Mouse (Mus musculus) limb, embryonic 13.5 days (tissue): ENCODE results near the gene Odf3l2. TPM values are rescaled to one million over a fixed set of nuclear protein-coding genes. Genes with fewer than 3 reads are reported as not detected.

ENCODE experiments used
- ATAC-seq: fragments of 200-750 bp; cut with Nextera tagmentation; 2 replicates; pipeline ENCODE4 v1.8.0; 2017; ENCODE audit warnings: low read depth, moderate number of reproducible peaks, moderate TSS enrichment; ENCODE audit not compliant: low FRiP score
- H3K27ac ChIP-seq: fragments of 300-500 bp; sonication (generic); 2 replicates; pipeline ENCODE4 v1.5.1; 2015; ENCODE audit warnings: inconsistent platforms, mild to moderate bottlenecking, moderate library complexity
- H3K27me3 ChIP-seq: fragments of 300-500 bp; sonication (generic); 2 replicates; pipeline ENCODE4 v1.6.1; 2015; ENCODE audit warnings: mild to moderate bottlenecking, inconsistent platforms
- H3K36me3 ChIP-seq: fragments of 300-500 bp; sonication (generic); 2 replicates; pipeline ENCODE4 v1.6.1; 2015; ENCODE audit warnings: inconsistent platforms, mild to moderate bottlenecking, moderate library complexity
- H3K4me1 ChIP-seq: fragments of 300-500 bp; sonication (generic); 2 replicates; pipeline ENCODE4 v1.6.1; 2015; ENCODE audit warnings: inconsistent platforms
- H3K4me2 ChIP-seq: fragments of 300-500 bp; sonication (generic); replicated peaks from 2 replicates; pipeline ENCODE4 v1.6.1; 2015; ENCODE audit warnings: inconsistent platforms, mild to moderate bottlenecking, moderate library complexity
- H3K4me3 ChIP-seq: fragments of 300-500 bp; sonication (generic); 2 replicates; pipeline ENCODE4 v1.5.1; 2015; ENCODE audit warnings: moderate library complexity, mild to moderate bottlenecking, inconsistent platforms
- H3K9ac ChIP-seq: fragments of 300-500 bp; sonication (generic); 2 replicates; pipeline ENCODE4 v1.6.1; 2015; ENCODE audit warnings: mild to moderate bottlenecking, inconsistent platforms
- H3K9me3 ChIP-seq: fragments of 300-500 bp; sonication (generic); 2 replicates; pipeline ENCODE4 v1.6.1; 2016; ENCODE audit warnings: inconsistent platforms
- WGBS: fragments of 180-500 bp; shearing (Covaris S2); methylation state at CpG from one replicate; pipeline ENCODE4 v1.1.7; 2015; 5-methylcytosine and 5-hydroxymethylcytosine counted together
- polyA plus RNA-seq: library from polyadenylated mRNA; unstranded; fragments of >200 nt; fragmentation: Nextera tagmentation; extraction: Ambion mirVana; gene quantifications from 2 replicates; pipeline ENCODE4 v1.2.1, GENCODE M21; 2015

Gene Odf3l2
- polyA plus RNA-seq, 1 experiment from 2014 or later, result not detected

DNA sequence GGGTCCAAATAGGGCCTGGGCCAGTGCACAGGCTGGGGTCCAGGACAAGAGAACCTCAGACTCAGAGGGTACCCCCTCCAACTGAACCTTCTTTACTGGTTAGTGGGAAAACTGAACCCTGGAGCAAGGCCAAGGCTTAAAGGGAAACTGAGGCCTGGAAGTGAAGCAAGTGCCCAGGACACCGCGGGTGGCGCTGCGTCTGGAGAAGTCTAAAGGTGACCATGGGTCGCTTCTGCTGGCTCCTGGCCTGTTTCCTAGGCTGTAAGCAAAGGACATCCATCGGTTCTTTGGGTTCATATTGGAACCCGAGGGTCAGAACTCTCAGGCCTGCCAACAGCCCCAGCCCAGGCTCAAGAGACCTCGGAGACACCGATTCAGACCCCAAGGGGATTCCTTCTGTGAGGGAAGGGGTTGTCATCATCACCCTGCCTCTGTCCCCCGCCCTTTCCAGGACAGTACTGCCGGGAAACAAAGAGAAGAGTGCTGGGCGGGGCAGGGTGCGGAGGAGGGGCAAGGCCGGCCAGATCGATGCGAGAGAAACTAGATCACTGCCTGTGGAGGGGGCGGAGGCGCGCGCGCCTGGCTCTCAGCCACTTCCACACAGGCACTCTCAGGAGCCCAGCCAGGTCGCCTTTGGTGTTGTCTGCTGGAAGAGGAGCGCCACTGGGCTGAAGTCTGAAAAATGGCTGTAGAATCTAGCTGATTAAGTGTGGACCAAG lies 6.9 kb downstream of the Odf3l2 start:
- Histone ChIP-seq H3K4me3 (peak overlapping the region; percentile 90), H3K36me3 (no peaks in the 10 kb centered on the region), H3K27ac (no peak overlapping the region), H3K9me3 (no peaks in the 10 kb centered on the region), H3K9ac (peak overlapping the region; percentile 57), H3K4me1 (peaks cover 22% of the 10 kb centered on the region), H3K27me3 (peaks cover 37% of the 10 kb centered on the region), H3K4me2 (peak overlapping the region; percentile 93)
- peak; percentile 57; the same call in 1 of the 2 replicates for ATAC-seq
- WGBS, result 7% methylated on average over 23 of the region's 23 CpGs

DNA sequence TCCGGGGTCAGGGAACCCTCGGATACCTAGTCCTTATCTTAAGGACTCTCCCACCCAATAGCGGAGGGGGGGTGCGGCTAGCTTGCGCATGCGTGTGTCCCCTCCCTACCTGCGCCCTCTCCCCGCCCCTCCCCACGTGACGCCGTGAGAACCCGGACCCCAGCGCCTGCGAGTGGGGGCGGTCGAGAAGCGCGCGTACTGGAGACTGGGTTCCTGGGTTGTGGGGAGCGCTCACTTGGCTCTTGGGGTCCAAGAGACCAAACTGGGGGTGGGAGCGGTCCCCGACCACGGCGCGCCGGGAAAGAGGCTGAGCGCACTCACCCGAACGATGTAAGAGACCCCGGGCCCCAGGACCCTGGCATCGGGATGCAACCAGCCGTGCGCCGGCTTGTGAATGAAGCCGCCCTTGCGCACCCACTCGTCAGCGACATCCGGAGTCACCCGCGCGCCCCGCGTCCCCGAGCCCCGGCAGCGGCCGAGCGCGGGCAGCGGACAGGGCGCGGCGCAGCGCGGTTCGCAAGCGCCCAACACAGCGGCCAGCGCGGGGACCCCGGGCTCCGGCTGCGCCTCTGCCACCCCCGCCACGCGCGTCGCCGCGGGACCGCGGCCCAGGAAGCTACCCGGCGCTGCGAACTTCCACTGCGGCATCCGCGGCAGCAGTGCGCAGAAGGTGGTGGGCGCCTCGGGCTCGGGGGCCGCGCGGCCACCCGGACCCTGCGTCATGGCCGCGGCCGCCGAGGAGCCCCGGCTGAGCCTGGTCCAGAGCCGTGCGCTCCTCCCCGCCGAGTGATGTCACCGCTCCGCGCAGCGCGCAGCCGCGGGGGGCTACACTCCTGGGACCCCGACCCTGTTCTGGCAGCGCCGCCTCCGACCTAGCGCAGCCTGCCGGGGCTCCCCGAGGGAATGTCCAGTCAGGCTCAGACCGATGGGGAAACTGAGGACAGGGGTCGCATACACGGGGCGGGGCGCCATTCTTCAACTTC lies 8.1 kb downstream of the Odf3l2 start, which contains the start of gene Shc2:
Gene Shc2 (minus strand): TSS at position 791 of the 983 bp plus-strand sequence.
- peak within 1 kb of the TSS; percentile 85 for H3K9ac ChIP-seq
- peak; percentile 83 for ATAC-seq
- peak within 1 kb of the TSS; percentile 93 for H3K4me2 ChIP-seq
- H3K9me3 ChIP-seq, result no peaks in the 10 kb centered on the region
- peak within 1 kb of the TSS; percentile 90 for H3K4me3 ChIP-seq
- under 1% methylated on average over 105 of the region's 116 CpGs for WGBS
- peaks cover 37% of the 10 kb centered on the region for H3K27me3 ChIP-seq
- peaks cover 22% of the 10 kb centered on the region for H3K4me1 ChIP-seq
- H3K36me3 ChIP-seq, result no peaks in the 10 kb centered on the region
- peak within 1 kb of the TSS; percentile 58; the same call in 1 of the 2 replicates for H3K27ac ChIP-seq

DNA sequence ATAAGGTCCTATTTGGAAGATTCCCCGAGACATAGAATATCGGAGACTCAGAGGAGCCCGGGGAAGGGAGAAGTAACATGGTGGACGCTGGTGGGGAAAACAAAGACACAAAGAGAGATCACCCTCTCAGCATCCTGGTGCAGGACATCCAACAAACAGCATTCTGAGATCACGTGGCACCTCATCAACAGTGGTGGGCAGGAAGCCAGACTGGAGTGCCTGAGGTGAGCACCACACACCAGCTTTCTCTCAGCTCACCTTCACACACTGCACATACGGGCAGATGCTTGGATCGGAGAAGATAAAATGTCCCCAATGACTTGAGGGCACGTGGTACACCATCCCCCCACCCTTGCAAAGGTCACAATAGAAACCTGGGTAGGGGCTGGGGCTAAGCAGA lies 9.3 kb downstream of the Odf3l2 start:
- H3K27ac ChIP-seq, result no peak overlapping the region
- H3K9ac ChIP-seq, result no peak overlapping the region
- ATAC-seq, result no peak
- WGBS, result 83% methylated on average over 8 of the region's 8 CpGs
- peak overlapping the region; percentile 90; the same call in 1 of the 2 replicates for H3K4me3 ChIP-seq
- H3K4me2 ChIP-seq, result peak overlapping the region; percentile 93
- peaks cover 37% of the 10 kb centered on the region for H3K27me3 ChIP-seq
- H3K9me3 ChIP-seq, result no peaks in the 10 kb centered on the region
- peaks cover 22% of the 10 kb centered on the region for H3K4me1 ChIP-seq
- no peaks in the 10 kb centered on the region for H3K36me3 ChIP-seq

DNA sequence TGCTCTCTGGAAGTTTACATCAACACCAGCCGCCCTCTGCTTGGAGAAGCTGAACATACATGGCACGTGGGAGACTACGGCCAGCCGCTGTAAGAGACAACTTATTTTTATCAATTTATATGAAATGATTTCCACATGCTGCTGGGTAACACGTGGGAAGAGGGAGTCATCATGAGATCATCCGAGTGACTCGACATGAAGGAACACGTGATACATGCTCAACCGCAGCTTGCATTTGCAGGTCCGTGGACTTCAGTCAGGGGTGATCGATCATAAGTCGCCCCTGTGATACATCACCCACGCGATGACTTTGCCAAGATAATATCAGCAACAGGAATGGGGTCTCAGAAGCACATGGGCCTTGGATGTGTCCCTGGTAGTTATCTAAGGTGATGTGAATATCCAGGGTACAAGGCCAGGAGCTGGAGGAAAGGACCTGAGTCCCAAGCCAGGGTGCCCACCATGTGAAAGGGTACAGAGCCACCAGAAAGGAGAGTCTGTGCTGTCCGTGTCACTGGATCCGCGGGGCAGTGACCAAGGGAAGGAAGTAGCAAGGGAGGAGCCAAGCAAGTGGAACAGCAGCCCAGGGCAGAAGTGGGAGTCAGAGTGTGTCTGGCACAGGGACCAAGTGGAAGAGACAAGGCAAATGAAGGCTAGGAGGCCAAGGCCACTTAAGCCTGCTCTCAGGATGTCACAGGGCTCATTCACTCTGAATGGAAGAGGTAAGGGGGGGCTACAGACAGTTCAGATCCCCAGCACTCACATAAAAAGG lies 12.3 kb downstream of the Odf3l2 start:
- H3K9ac ChIP-seq, result no peak overlapping the region
- no peak overlapping the region for H3K27ac ChIP-seq
- no peak overlapping the region for H3K4me3 ChIP-seq
- WGBS, result 82% methylated on average over 17 of the region's 17 CpGs
- H3K36me3 ChIP-seq, result no peaks in the 10 kb centered on the region
- ATAC-seq, result no peak
- no peak overlapping the region for H3K4me2 ChIP-seq
- H3K4me1 ChIP-seq, result peaks cover 9% of the 10 kb centered on the region
- H3K9me3 ChIP-seq, result no peaks in the 10 kb centered on the region
- peaks cover 12% of the 10 kb centered on the region for H3K27me3 ChIP-seq

DNA sequence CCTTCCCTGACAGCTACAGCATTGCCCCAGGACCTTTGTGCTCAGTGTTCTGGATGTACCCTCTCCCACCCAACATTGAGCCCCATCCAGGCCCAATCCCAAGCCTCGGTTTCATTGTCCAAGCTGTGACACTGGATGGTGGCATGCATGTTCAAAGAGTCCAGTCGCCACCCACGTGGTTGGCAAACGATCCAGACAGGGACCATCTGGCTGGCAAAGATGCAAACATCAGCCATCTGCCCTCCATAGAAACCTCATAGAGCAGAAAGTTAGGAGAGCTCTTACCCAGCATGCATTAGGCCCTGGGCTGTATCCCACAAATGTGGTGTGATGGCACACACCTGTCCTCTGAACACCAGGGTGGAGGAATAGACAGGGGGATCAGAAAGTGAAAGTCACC lies 14.1 kb downstream of the Odf3l2 start:
- H3K36me3 ChIP-seq, result no peaks in the 10 kb centered on the region; the same call in 1 of the 2 replicates
- 81% methylated on average over 4 of the region's 4 CpGs for WGBS
- ATAC-seq, result no peak
- no peak overlapping the region for H3K4me2 ChIP-seq
- H3K4me3 ChIP-seq, result no peak overlapping the region
- no peak overlapping the region for H3K9ac ChIP-seq
- H3K9me3 ChIP-seq, result no peaks in the 10 kb centered on the region
- 0 out of 2 replicates have a peak, but pooled peaks cover 4% of the 10 kb centered on the region for H3K27me3 ChIP-seq
- H3K27ac ChIP-seq, result no peak overlapping the region
- H3K4me1 ChIP-seq, result no peaks in the 10 kb centered on the region

DNA sequence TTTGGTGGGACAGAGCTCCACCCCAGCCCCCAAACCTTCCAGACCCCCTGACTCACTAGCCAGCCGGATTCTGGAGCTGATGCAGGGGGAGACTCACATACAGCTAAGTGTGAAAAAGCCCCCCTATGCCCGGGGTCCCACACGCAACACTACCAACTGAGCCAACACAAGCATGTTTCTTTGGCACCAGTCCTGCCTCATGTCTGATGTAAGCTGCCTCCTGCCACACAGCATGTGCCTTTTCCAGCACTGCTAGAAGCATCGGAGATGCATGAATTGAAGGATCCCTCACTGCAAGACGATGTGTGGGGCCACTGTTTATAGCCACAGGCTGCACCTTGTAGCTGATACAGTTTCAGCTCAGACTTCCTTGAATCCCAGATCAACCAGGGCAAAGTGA lies 17.2 kb downstream of the Odf3l2 start:
- Histone ChIP-seq H3K9me3 (no peaks in the 10 kb centered on the region), H3K4me2 (no peak overlapping the region), H3K4me1 (no peaks in the 10 kb centered on the region), H3K9ac (no peak overlapping the region), H3K27ac (no peak overlapping the region), H3K36me3 (no peaks in the 10 kb centered on the region; the same call in 1 of the 2 replicates), H3K4me3 (no peak overlapping the region), H3K27me3 (no peaks in the 10 kb centered on the region)
- ATAC-seq, result no peak
- 80% methylated on average over 5 of the region's 5 CpGs for WGBS

DNA sequence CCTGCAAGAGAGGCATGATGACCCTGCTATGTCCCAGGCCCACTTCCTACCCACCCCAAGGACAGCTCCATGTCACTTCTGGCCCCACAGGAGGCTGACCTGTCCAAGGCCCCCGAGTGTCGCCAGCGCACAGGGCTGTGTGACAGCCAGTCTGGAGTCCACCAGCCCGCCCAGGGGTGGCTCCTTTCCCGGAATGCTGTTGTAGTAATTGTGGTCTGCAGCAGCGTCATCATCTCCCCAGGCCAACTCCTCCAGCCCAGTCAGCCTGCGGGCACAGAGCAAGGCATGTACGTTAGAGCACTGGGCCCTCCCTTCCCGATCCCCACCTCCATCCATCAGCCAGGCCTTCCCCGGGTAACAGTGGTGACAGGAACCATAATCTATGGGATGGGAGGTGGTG lies 19.4 kb downstream of the Odf3l2 start:
- WGBS, result 85% methylated on average over 10 of the region's 10 CpGs
- Histone ChIP-seq H3K36me3 (no peaks in the 10 kb centered on the region; the same call in 1 of the 2 replicates), H3K27ac (no peak overlapping the region), H3K9ac (no peak overlapping the region), H3K27me3 (no peaks in the 10 kb centered on the region), H3K4me2 (no peak overlapping the region), H3K4me1 (no peaks in the 10 kb centered on the region), H3K4me3 (no peak overlapping the region), H3K9me3 (no peaks in the 10 kb centered on the region)
- ATAC-seq, result no peak

DNA sequence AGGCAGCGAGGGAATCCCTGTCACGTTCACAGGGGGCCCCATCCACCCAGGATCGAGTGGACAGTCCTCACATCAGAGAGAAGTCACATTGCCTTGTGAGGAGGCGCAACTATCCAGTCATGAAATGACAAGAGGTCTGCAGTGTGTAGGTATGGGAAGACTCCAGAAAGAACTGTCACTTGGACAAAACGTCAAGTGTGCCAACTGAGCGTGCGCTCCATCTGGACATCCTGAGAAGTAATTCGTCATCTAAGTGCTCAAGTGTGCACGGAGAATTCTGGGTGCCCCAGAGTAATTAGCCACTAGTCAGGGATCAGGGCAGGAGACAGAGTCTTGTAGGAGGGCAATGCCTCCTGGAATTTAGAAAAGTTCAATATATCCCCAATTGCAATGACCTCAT lies 20.1 kb downstream of the Odf3l2 start:
- Histone ChIP-seq H3K4me3 (no peak overlapping the region), H3K27me3 (no peaks in the 10 kb centered on the region), H3K4me2 (no peak overlapping the region), H3K9ac (no peak overlapping the region), H3K36me3 (no peaks in the 10 kb centered on the region; the same call in 1 of the 2 replicates), H3K4me1 (no peaks in the 10 kb centered on the region), H3K9me3 (no peaks in the 10 kb centered on the region), H3K27ac (no peak overlapping the region)
- 81% methylated on average over 9 of the region's 9 CpGs for WGBS
- ATAC-seq, result no peak

DNA sequence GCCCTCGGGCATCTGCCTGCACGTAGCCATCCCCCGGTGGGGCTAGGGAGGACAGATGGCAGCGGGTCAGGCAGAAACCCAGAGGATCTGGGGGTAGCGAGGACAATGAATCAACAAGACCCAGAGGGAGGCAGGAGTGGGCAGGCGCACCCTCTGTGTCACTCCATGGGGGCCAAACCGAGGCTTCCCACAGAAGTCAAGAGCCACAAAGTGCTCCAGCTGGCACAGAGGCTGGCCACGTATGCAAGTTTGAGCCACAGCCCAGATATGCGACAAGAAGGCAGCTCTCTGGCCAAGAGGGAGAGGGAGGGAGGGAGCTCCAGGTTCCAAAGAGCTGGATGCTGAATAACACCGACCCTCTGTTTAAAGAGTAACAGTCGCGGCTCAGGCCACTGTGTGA lies 21.6 kb downstream of the Odf3l2 start:
- Histone ChIP-seq H3K4me1 (no peaks in the 10 kb centered on the region), H3K9me3 (no peaks in the 10 kb centered on the region), H3K4me3 (no peak overlapping the region), H3K27ac (no peak overlapping the region), H3K27me3 (no peaks in the 10 kb centered on the region), H3K4me2 (no peak overlapping the region), H3K9ac (no peak overlapping the region), H3K36me3 (peaks cover 2% of the 10 kb centered on the region; the same call in 1 of the 2 replicates)
- 72% methylated on average over 12 of the region's 12 CpGs for WGBS
- no peak for ATAC-seq

DNA sequence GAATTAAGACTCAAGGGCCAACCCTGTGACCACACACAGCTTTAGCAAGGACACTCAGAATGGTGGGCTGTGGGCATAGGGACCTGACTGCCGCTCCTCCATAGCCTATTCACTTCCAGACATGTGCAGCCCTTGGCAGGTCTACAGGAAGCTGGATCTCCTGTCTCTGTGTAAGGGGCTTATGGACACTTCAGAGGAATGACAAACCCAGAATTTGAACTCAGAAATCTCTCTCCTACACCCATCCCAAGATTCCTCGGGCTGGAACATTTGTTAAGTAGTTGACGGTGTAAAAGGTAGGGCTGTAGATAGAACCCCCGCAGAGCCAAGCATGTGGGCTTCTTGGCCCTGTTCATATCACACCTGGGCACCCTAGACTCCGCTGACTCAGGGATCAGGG lies 29.2 kb downstream of the Odf3l2 start:
- no peaks in the 10 kb centered on the region for H3K9me3 ChIP-seq
- H3K4me2 ChIP-seq, result no peak overlapping the region
- peaks cover 2% of the 10 kb centered on the region; the same call in 1 of the 2 replicates for H3K36me3 ChIP-seq
- 87% methylated on average over 5 of the region's 5 CpGs for WGBS
- no peak overlapping the region for H3K9ac ChIP-seq
- no peak for ATAC-seq
- no peak overlapping the region for H3K27ac ChIP-seq
- H3K27me3 ChIP-seq, result peaks cover 31% of the 10 kb centered on the region
- H3K4me3 ChIP-seq, result no peak overlapping the region
- peaks cover 20% of the 10 kb centered on the region for H3K4me1 ChIP-seq

DNA sequence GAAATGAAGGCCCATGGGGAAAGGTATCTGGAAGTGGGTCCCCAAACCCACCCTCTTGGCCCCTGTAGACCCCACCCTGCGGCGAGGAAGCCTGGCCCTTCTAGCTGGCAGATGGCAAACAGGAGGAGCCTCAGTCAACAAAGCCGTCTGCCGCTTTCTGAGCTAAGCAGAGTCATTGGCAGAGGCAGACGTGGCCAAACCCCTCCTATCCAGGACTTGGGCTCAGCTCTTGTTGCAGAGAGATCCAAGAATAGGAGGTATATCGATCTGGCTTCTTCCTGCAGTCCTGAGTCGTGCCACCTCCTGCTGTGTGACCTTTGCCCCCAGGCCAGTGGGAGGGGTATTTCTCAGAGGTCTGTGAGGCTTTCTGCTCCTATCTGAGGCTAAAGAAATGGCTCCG lies 29.7 kb downstream of the Odf3l2 start:
- H3K9me3 ChIP-seq, result no peaks in the 10 kb centered on the region
- peaks cover 36% of the 10 kb centered on the region for H3K27me3 ChIP-seq
- H3K9ac ChIP-seq, result no peak overlapping the region
- H3K36me3 ChIP-seq, result peaks cover 2% of the 10 kb centered on the region; the same call in 1 of the 2 replicates
- peaks cover 20% of the 10 kb centered on the region for H3K4me1 ChIP-seq
- no peak overlapping the region for H3K4me2 ChIP-seq
- no peak overlapping the region for H3K27ac ChIP-seq
- WGBS, result 15% methylated on average over 8 of the region's 8 CpGs
- H3K4me3 ChIP-seq, result no peak overlapping the region
- no peak for ATAC-seq
